Mouse (Mus musculus) liver, adult 2 months (tissue): ENCODE data around the gene Mmp28.

Experiments used
- CTCF ChIP-seq: fragments of 200-500 bp; IDR thresholded peaks from 2 replicates; pipeline ENCODE4 v1.5.1; 2011; ENCODE audit warnings: low read depth, low read length, control low read depth
- POLR2A ChIP-seq: fragments of 200-500 bp; IDR thresholded peaks from 2 replicates; pipeline ENCODE4 v1.6.1; 2011; ENCODE audit warnings: low read length, control low read depth; ENCODE audit not compliant: insufficient read depth; ENCODE audit errors: extremely low read depth

DNA sequence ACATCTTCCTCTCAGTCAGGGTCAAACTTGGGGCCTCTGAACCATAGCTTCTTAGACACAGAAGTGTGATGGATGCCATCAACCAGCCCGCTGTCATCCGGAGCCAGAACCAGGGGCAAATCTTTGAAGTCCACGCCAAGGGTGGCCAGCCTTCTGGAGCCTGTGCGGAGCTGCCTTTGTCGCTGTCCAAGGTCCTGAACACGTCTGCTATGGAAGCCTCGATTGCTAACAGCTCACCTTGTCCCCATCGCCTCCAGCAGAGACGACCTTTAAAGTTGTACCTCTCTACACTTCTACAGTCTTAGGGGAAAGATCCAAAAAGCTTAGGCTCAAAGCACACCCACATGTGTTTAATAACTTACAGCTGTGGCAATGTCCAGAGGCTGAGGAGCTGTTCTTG is 41.6 kb downstream of the Mmp28 start:
- TF ChIP-seq POLR2A (no peak), CTCF (no peak)
